In the genomic region with DNA sequence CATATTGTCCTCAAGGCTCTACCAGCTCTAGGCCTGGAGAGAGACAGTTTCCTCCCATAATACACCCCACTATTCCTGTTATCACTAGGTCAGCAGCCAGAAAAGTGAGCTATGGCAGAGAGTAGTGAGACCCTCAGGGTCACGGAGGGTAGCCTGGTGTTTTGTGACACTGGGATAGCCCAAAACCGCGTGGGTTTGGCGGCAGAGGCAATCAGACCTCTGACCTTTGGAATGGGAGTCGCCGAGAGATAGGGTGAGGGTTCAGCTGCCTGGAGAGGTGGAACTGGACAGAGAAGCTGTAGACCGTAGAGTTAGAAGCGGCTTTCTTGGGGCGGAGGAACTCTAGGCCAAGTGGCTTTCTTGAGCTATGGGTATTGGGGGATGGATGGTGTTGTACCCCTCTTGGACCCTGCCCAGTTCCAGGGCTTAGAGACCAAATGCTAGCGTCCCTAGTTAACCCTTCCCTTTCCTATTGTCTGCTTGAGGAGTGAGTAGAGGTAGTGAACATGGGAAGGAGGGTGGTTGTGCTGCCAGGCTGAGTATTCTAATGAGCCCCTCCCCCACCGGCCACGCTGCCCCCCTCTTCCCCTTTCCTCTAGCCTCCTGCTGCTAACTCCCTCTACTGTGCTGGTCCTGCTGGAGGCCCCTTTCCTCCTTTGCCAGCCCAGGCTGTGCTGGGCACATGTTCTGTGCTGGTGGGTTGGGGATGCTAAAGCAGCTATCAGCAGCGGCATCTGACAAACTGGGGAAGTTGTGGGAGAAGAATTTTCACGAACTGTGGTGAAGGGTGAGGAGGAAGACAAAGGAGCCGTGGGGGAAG, we compare ENCODE assay signal across 8 mouse cellular contexts.
A peak's percentile ranks its signal among the peaks of the same experiment; 100 is the strongest.
DNase-seq lines count a peak whose midpoint lies in the region; ATAC-seq and TF ChIP-seq lines count a peak whose summit lies in the region.

No protein-coding gene starts in this region.

- H3K9me3 ChIP-seq in lung, embryonic 15.5 days = no peaks in the 10 kb centered on the region
- no peaks in the 10 kb centered on the region for H3K9me3 ChIP-seq in embryonic facial prominence, embryonic 14.5 days (ENCODE audit: control insufficient read depth, low read length)
- no peaks in the 10 kb centered on the region for H3K9me3 ChIP-seq in midbrain, postnatal 0 days (ENCODE audit: low read length)

- no peak for DNase-seq in lung, postnatal 25 days (ENCODE audit: low spot score)
- DNase-seq in embryonic facial prominence, embryonic 14.5 days (ENCODE audit: low spot score) = no peak
- DNase-seq in kidney, postnatal 36 days = peak; percentile 39 to 53
- no peak for DNase-seq in midbrain, postnatal 0 days (ENCODE audit: low spot score)
- no peak for DNase-seq in cerebellum, adult 11 months
- no peak for DNase-seq in cerebellum, postnatal 10 days

- peak overlapping the region; percentile 63 for H3K9ac ChIP-seq in lung, embryonic 15.5 days
- peak overlapping the region; percentile 77 for H3K9ac ChIP-seq in embryonic facial prominence, embryonic 14.5 days (ENCODE audit: low read depth, low read length)
- H3K9ac ChIP-seq in midbrain, postnatal 0 days (replicated peaks; ENCODE audit: low read length, poor library complexity, severe bottlenecking) = no peak overlapping the region; the same call in 1 of the 2 replicates

- peak overlapping the region; percentile 98 for H3K27ac ChIP-seq in lung, embryonic 15.5 days
- peak overlapping the region; percentile 92 for H3K27ac ChIP-seq in embryonic facial prominence, embryonic 14.5 days (replicated peaks; ENCODE audit: low read depth, low read length)
- peak overlapping the region; percentile 55 for H3K27ac ChIP-seq in midbrain, postnatal 0 days (ENCODE audit: low read depth, low read length)

- WGBS in lung, embryonic 15.5 days = 4% methylated on average over 15 of the region's 15 CpGs
- WGBS in embryonic facial prominence, embryonic 14.5 days = 3% methylated on average over 14 of the region's 15 CpGs
- WGBS in midbrain, postnatal 0 days = 13% methylated on average over 15 of the region's 15 CpGs

- H3K4me1 ChIP-seq in lung, embryonic 15.5 days = peaks cover 57% of the 10 kb centered on the region
- H3K4me1 ChIP-seq in embryonic facial prominence, embryonic 14.5 days (ENCODE audit: control insufficient read depth, insufficient read depth, low read length) = peaks cover 16% of the 10 kb centered on the region
- H3K4me1 ChIP-seq in midbrain, postnatal 0 days (ENCODE audit: insufficient read depth, low read length) = peaks cover 30% of the 10 kb centered on the region

- peak overlapping the region; percentile 89 for H3K4me2 ChIP-seq in lung, embryonic 15.5 days
- H3K4me2 ChIP-seq in embryonic facial prominence, embryonic 14.5 days (ENCODE audit: low read depth, low read length) = peak overlapping the region; percentile 73
- peak overlapping the region; percentile 40 for H3K4me2 ChIP-seq in midbrain, postnatal 0 days (ENCODE audit: low read depth, low read length, poor library complexity, severe bottlenecking)

- no peak for TF ChIP-seq CTCF in midbrain, postnatal 0 days (IDR thresholded peaks at IDR 0.05)

- H3K4me3 ChIP-seq in lung, embryonic 15.5 days = peak overlapping the region; percentile 50
- H3K4me3 ChIP-seq in embryonic facial prominence, embryonic 14.5 days (ENCODE audit: low read depth, low read length) = peak overlapping the region; percentile 48
- no peak overlapping the region for H3K4me3 ChIP-seq in midbrain, postnatal 0 days (ENCODE audit: low read depth, low read length)

- peak; percentile 9 for ATAC-seq in lung, embryonic 15.5 days (ENCODE audit: borderline replicate concordance, extremely low read depth, low FRiP score, low TSS enrichment)
- no peak; the same call in 1 of the 2 replicates for ATAC-seq in embryonic facial prominence, embryonic 14.5 days (ENCODE audit: low read depth)
- no peak for ATAC-seq in midbrain, postnatal 0 days (ENCODE audit: low FRiP score)
- no peak for ATAC-seq in activated CD4-positive, CD25-positive, alpha-beta regulatory T cell, adult 4 months

- peaks cover 23% of the 10 kb centered on the region for H3K36me3 ChIP-seq in lung, embryonic 15.5 days
- peaks cover 52% of the 10 kb centered on the region for H3K36me3 ChIP-seq in embryonic facial prominence, embryonic 14.5 days (ENCODE audit: control insufficient read depth, insufficient read depth, low read length)
- peaks cover 22% of the 10 kb centered on the region for H3K36me3 ChIP-seq in midbrain, postnatal 0 days (ENCODE audit: insufficient read depth, low read length)

- H3K27me3 ChIP-seq in lung, embryonic 15.5 days = no peaks in the 10 kb centered on the region
- H3K27me3 ChIP-seq in embryonic facial prominence, embryonic 14.5 days (replicated peaks; ENCODE audit: control insufficient read depth, insufficient read depth, low read length) = no peaks in the 10 kb centered on the region
- no peaks in the 10 kb centered on the region for H3K27me3 ChIP-seq in midbrain, postnatal 0 days (ENCODE audit: insufficient read depth, low read length)

Comparison
In these comparisons a context has a peak if more than half of its experiments do, and no peak if none do; other contexts are left out.
1. DNase-seq: peak in kidney, postnatal 36 days (2 of 2); none in lung, postnatal 25 days (single experiment), embryonic facial prominence, embryonic 14.5 days (single experiment), midbrain, postnatal 0 days (single experiment), cerebellum, adult 11 months (single experiment) and cerebellum, postnatal 10 days (0 of 2).
2. Peak in every context shown above with its lines, with median percentiles within 50 percentile points of each other: H3K27ac ChIP-seq and H3K4me2 ChIP-seq.